Mouse (Mus musculus) thymus, adult 2 months (tissue): ENCODE results near the gene 1700023F06Rik.

Source experiments
- CTCF ChIP-seq: fragments of 200-500 bp; IDR thresholded peaks from 2 replicates; pipeline ENCODE4 v1.5.1; 2012; ENCODE audit warnings: mild to moderate bottlenecking, control low read depth, low read length, moderate library complexity, borderline replicate concordance; ENCODE audit not compliant: control insufficient read depth, poor library complexity, insufficient read depth; ENCODE audit errors: extremely low read depth
- POLR2A ChIP-seq: fragments of 200-500 bp; IDR thresholded peaks from 2 replicates; pipeline ENCODE4 v1.6.1; 2012; ENCODE audit warnings: mild to moderate bottlenecking, low read length, control low read depth, moderate library complexity; ENCODE audit not compliant: control insufficient read depth, poor library complexity, insufficient read depth; ENCODE audit errors: extremely low read depth

- TF ChIP-seq CTCF (no peak), POLR2A (no peak)
These were observed 46.2 kb downstream of the 1700023F06Rik start for GRCm38 (mm10) chr11:103162132-103162531.
